Mouse (Mus musculus): ENCODE data around the gene Gm1553. TPM values are rescaled to one million over a fixed set of nuclear protein-coding genes. Genes with fewer than 3 reads are reported as not detected.

Gene Gm1553
- polyA plus RNA-seq (2011; ENCODE audit: insufficient read length, low read depth, missing spikeins), result not detected in 2 replicates

- Histone ChIP-seq H3K4me3 (ENCODE audit: insufficient read depth, low read length) (no peak within 1 kb of the TSS), H3K4me1 (ENCODE audit: control insufficient read depth, insufficient read depth, low read length) (no peaks in the 10 kb centered on the region), H3K27ac (ENCODE audit: insufficient read depth, low read length) (no peak within 1 kb of the TSS)
- TF ChIP-seq CTCF (IDR thresholded peaks at IDR 0.05; ENCODE audit: borderline replicate concordance, insufficient read depth, low read length) (no peak), POLR2A (IDR thresholded peaks at IDR 0.05; ENCODE audit: low read depth, low read length) (no peak)
Measured at GRCm38 (mm10) chr10:82492518-82492917, at the start of gene Gm1553. Gene Gm1553, minus strand, starts transcription at chr10:82492618.

Other genes starting within 250 kb of the Gm1553 start
- gene 4932415D10Rik, start 176.0 kb downstream of the Gm1553 start, polyA plus RNA-seq (2011; ENCODE audit: insufficient read length, low read depth, missing spikeins), result not detected in 2 replicates
- gene Gm4924, start 138.4 kb downstream of the Gm1553 start, polyA plus RNA-seq (2011; ENCODE audit: insufficient read length, low read depth, missing spikeins), result 6.1 and 8.6 TPM in 2 replicates
- gene 1190007I07Rik, start 130.6 kb upstream of the Gm1553 start, polyA plus RNA-seq (2011; ENCODE audit: insufficient read length, low read depth, missing spikeins), result 12.0 and 15.2 TPM in 2 replicates
- 37.8 and 40.0 TPM in 2 replicates for gene Tdg, start 137.2 kb upstream of the Gm1553 start, polyA plus RNA-seq (2011; ENCODE audit: insufficient read length, low read depth, missing spikeins)
- gene Glt8d2, start 198.0 kb upstream of the Gm1553 start, polyA plus RNA-seq (2011; ENCODE audit: insufficient read length, low read depth, missing spikeins), result 6.2 and 10.4 TPM in 2 replicates
- 37.7 and 49.3 TPM in 2 replicates for gene Hcfc2, start 203.5 kb upstream of the Gm1553 start, polyA plus RNA-seq (2011; ENCODE audit: insufficient read length, low read depth, missing spikeins)

Data from embryonic fibroblast, embryonic 13.5 days (primary cell).